Mouse (Mus musculus) ES-Bruce4 (cell line): ENCODE data around the gene Masp1. TPM values are rescaled to one million over a fixed set of nuclear protein-coding genes. Genes with fewer than 3 reads are reported as not detected.
A peak's percentile ranks its signal among the peaks of the same experiment; 100 is the strongest.

Experiments used
- H3K27ac ChIP-seq: 2 replicates; pipeline ENCODE4 v1.5.1; 2012; ENCODE audit warnings: low read length, inconsistent platforms; ENCODE audit not compliant: insufficient read depth
- H3K27me3 ChIP-seq: 2 replicates; pipeline ENCODE4 v1.6.1; 2012; ENCODE audit warnings: mild to moderate bottlenecking, low read length, inconsistent platforms; ENCODE audit not compliant: control insufficient read depth, poor library complexity, insufficient read depth, severe bottlenecking
- H3K36me3 ChIP-seq: 2 replicates; pipeline ENCODE4 v1.6.1; 2012; ENCODE audit warnings: inconsistent platforms, mild to moderate bottlenecking, low read length, moderate library complexity; ENCODE audit not compliant: control insufficient read depth, poor library complexity, insufficient read depth, severe bottlenecking
- H3K4me1 ChIP-seq: one replicate; pipeline ENCODE4 v1.8.1; 2011; ENCODE audit warnings: low read length; ENCODE audit not compliant: control insufficient read depth, insufficient read depth
- H3K4me3 ChIP-seq: 2 replicates; pipeline ENCODE4 v1.5.1; 2011; ENCODE audit warnings: low read depth, mild to moderate bottlenecking, low read length
- H3K9ac ChIP-seq: 2 replicates; pipeline ENCODE4 v1.6.1; 2012; ENCODE audit warnings: low read depth, mild to moderate bottlenecking, inconsistent platforms; ENCODE audit not compliant: poor library complexity, severe bottlenecking
- H3K9me3 ChIP-seq: replicated peaks from 2 replicates; pipeline ENCODE4 v1.6.1; 2012; ENCODE audit warnings: mild to moderate bottlenecking, low read length, inconsistent platforms; ENCODE audit not compliant: control insufficient read depth, poor library complexity, insufficient read depth, severe bottlenecking
- CTCF ChIP-seq: IDR thresholded peaks from one replicate; pipeline ENCODE4 v1.8.1; 2011; ENCODE audit warnings: low read depth, low read length
- EP300 ChIP-seq: IDR thresholded peaks from 2 replicates; pipeline ENCODE4 v1.6.1; 2011; ENCODE audit warnings: low read depth, low read length; ENCODE audit not compliant: insufficient read depth
- POLR2A ChIP-seq: IDR thresholded peaks from one replicate; pipeline ENCODE4 v1.8.1; 2011; ENCODE audit warnings: low read length; ENCODE audit not compliant: insufficient read depth
- polyA plus RNA-seq: library from polyadenylated mRNA; stranded (reverse); fragments of >200 nt; gene quantifications from 2 replicates; pipeline ENCODE4 v1.2.4, GENCODE M21; 2011; ENCODE audit warnings: low read depth; ENCODE audit not compliant: missing spikeins, insufficient read depth, insufficient read length

The Masp1 gene
- polyA plus RNA-seq, 1 experiment = 2.5 TPM

GRCm38 (mm10) chr16:23482218-23482617 lies 38.4 kb downstream of the Masp1 start:
- TF ChIP-seq POLR2A (no peak), CTCF (no peak), EP300 (0 out of 2 replicates have a peak, but pooled peaks have one; percentile 9)

GRCm38 (mm10) chr16:23479872-23480603 lies 40.6 kb downstream of the Masp1 start:
- Histone ChIP-seq H3K4me3 (no peak overlapping the region), H3K27ac (no peak overlapping the region), H3K4me1 (no peaks in the 10 kb centered on the region), H3K36me3 (no peaks in the 10 kb centered on the region), H3K9ac (no peak overlapping the region), H3K9me3 (no peaks in the 10 kb centered on the region), H3K27me3 (no peaks in the 10 kb centered on the region)
- TF ChIP-seq POLR2A = no peak
- no peak for TF ChIP-seq CTCF
- TF ChIP-seq EP300 = no peak

More at GRCm38 (mm10) chr16:23482218-23482617, 38.4 kb downstream of the Masp1 start:
- no peaks in the 10 kb centered on the region for H3K27me3 ChIP-seq
- no peaks in the 10 kb centered on the region for H3K36me3 ChIP-seq
- H3K4me3 ChIP-seq = no peak overlapping the region
- H3K4me1 ChIP-seq = no peaks in the 10 kb centered on the region
- no peak overlapping the region for H3K9ac ChIP-seq
- no peaks in the 10 kb centered on the region for H3K9me3 ChIP-seq
- H3K27ac ChIP-seq = no peak overlapping the region

- Histone ChIP-seq H3K4me1 (no peaks in the 10 kb centered on the region), H3K36me3 (no peaks in the 10 kb centered on the region), H3K9ac (no peak overlapping the region), H3K27ac (no peak overlapping the region), H3K27me3 (no peaks in the 10 kb centered on the region), H3K9me3 (no peaks in the 10 kb centered on the region), H3K4me3 (no peak overlapping the region)
- TF ChIP-seq EP300 (no peak), POLR2A (no peak), CTCF (no peak)
Measured at GRCm38 (mm10) chr16:23476598-23476997, 44.0 kb downstream of the Masp1 start.

- TF ChIP-seq EP300 (no peak), POLR2A (no peak), CTCF (no peak)
- H3K36me3 ChIP-seq = no peaks in the 10 kb centered on the region
- H3K27me3 ChIP-seq = no peaks in the 10 kb centered on the region
- no peaks in the 10 kb centered on the region for H3K9me3 ChIP-seq
- no peak overlapping the region for H3K9ac ChIP-seq
- no peaks in the 10 kb centered on the region for H3K4me1 ChIP-seq
- H3K27ac ChIP-seq = no peak overlapping the region
- no peak overlapping the region for H3K4me3 ChIP-seq
Measured at GRCm38 (mm10) chr16:23475651-23476050, 45.0 kb downstream of the Masp1 start.

GRCm38 (mm10) chr16:23472046-23472445 lies 48.6 kb downstream of the Masp1 start:
- no peak overlapping the region for H3K9ac ChIP-seq
- H3K9me3 ChIP-seq = no peaks in the 10 kb centered on the region
- H3K36me3 ChIP-seq = no peaks in the 10 kb centered on the region
- no peak overlapping the region for H3K27ac ChIP-seq
- no peaks in the 10 kb centered on the region for H3K27me3 ChIP-seq
- H3K4me3 ChIP-seq = no peak overlapping the region
- TF ChIP-seq CTCF = no peak
- TF ChIP-seq EP300 = no peak
- no peak for TF ChIP-seq POLR2A
- H3K4me1 ChIP-seq = no peaks in the 10 kb centered on the region

GRCm38 (mm10) chr16:23471551-23471950 lies 49.1 kb downstream of the Masp1 start:
- Histone ChIP-seq H3K27me3 (no peaks in the 10 kb centered on the region), H3K9me3 (no peaks in the 10 kb centered on the region), H3K36me3 (no peaks in the 10 kb centered on the region), H3K4me1 (no peaks in the 10 kb centered on the region), H3K4me3 (no peak overlapping the region), H3K27ac (no peak overlapping the region), H3K9ac (no peak overlapping the region)
- TF ChIP-seq POLR2A (no peak), EP300 (no peak), CTCF (no peak)
